In the genomic region with DNA sequence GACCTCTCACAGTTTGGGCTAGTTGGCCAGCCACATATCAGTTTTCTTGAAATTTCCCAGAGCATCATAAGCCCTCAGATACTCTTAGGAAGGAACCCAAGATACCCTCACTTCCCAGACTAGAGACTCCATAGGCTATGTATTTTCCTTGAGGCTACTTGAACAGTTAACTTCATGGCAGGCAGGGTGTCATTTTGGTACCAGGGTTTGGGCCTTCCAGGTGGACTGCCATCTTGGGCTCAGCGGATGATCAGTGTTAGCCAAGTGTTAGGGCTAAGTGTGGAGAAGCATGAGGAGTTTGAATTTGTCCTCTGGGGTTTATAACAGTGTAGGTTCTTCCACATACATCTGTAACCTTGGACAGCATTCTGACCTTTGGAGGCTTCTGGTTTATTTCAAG, we compare ENCODE assay signal across 18 mouse cellular contexts.
DNase-seq lines count a peak whose midpoint lies in the region; ATAC-seq lines count a peak whose summit lies in the region.
"Had no signal": no experiment of that assay in that cellular context is flagged by ENCODE, and none has a peak within 500 bp of the region (broad histone marks: within the 10 kb centered on the region; RNA-seq: fewer than 3 reads in every experiment).

No protein-coding gene starts in this region.

- intact Hi-C loops in heart, postnatal 25 days (cut with DNase I), result loop anchor here (5.0 to 10.0 kb wide), 2 partner anchors 125 to 223 kb away; partner anchors contain the start of gene Slc24a3

- H3K4me3 ChIP-seq in limb, embryonic 13.5 days, result no peak overlapping the region
- H3K4me3 ChIP-seq in limb, embryonic 10.5 days, result no peak overlapping the region
- H3K4me3 ChIP-seq: embryonic facial prominence, embryonic 13.5 days; erythroblast, embryonic 14.5 days; forebrain, embryonic 10.5 days; forebrain, embryonic 12.5 days had no signal

- ATAC-seq in limb, embryonic 13.5 days (ENCODE audit: low FRiP score, low read depth), result no peak
- ATAC-seq: forebrain, embryonic 14.5 days; forebrain, embryonic 16.5 days had no signal

- peaks cover 14% of the 10 kb centered on the region for H3K4me1 ChIP-seq in limb, embryonic 13.5 days
- peaks cover 3% of the 10 kb centered on the region; the same call in 1 of the 2 replicates for H3K4me1 ChIP-seq in limb, embryonic 10.5 days
- H3K4me1 ChIP-seq: forebrain, embryonic 10.5 days; forebrain, embryonic 12.5 days had no signal

- H3K27ac ChIP-seq in limb, embryonic 13.5 days, result 0 out of 2 replicates have a peak overlapping the region, but pooled peaks have one; percentile 6
- no peak overlapping the region for H3K27ac ChIP-seq in limb, embryonic 10.5 days
- H3K27ac ChIP-seq: embryonic facial prominence, embryonic 13.5 days; forebrain, embryonic 10.5 days; forebrain, embryonic 12.5 days had no signal

- no peak overlapping the region for H3K9ac ChIP-seq in limb, embryonic 13.5 days
- H3K9ac ChIP-seq: embryonic facial prominence, embryonic 13.5 days; forebrain, embryonic 12.5 days had no signal

- no peaks in the 10 kb centered on the region for H3K36me3 ChIP-seq in limb, embryonic 13.5 days
- no peaks in the 10 kb centered on the region for H3K36me3 ChIP-seq in limb, embryonic 10.5 days
- H3K36me3 ChIP-seq: embryonic facial prominence, embryonic 13.5 days; forebrain, embryonic 10.5 days; forebrain, embryonic 12.5 days had no signal

- 0 out of 2 replicates have a peak, but pooled peaks cover 4% of the 10 kb centered on the region for H3K27me3 ChIP-seq in limb, embryonic 13.5 days
- no peaks in the 10 kb centered on the region for H3K27me3 ChIP-seq in limb, embryonic 10.5 days (ENCODE audit: low read depth, poor library complexity, severe bottlenecking)
- H3K27me3 ChIP-seq: embryonic facial prominence, embryonic 13.5 days; forebrain, embryonic 12.5 days had no signal

- no peaks in the 10 kb centered on the region for H3K9me3 ChIP-seq in limb, embryonic 13.5 days
- no peaks in the 10 kb centered on the region for H3K9me3 ChIP-seq in limb, embryonic 10.5 days (replicated peaks)
- H3K9me3 ChIP-seq: embryonic facial prominence, embryonic 13.5 days; forebrain, embryonic 10.5 days; forebrain, embryonic 12.5 days had no signal

- 88% methylated on average over 1 of the region's 1 CpGs for WGBS in limb, embryonic 13.5 days
- WGBS in limb, embryonic 10.5 days, result 100% methylated on average over 1 of the region's 1 CpGs

- H3K4me2 ChIP-seq in limb, embryonic 13.5 days (replicated peaks), result no peak overlapping the region
- H3K4me2 ChIP-seq: embryonic facial prominence, embryonic 13.5 days; forebrain, embryonic 12.5 days had no signal

- peak; percentile 51 for DNase-seq in heart, adult 11 months
- DNase-seq in heart, postnatal 25 days (ENCODE audit: low spot score), result no peak
- DNase-seq in limb, embryonic 10.5 days (ENCODE audit: low spot score), result no peak
- no peak for DNase-seq in cerebellum, adult 11-12 months
- DNase-seq: adrenal gland, adult 2 months; adrenal gland, postnatal 10 days; adrenal gland, postnatal 25 days; cerebellum, adult 11 months; cerebellum, adult 2 months; cerebellum, adult 9-10 months; cerebellum, postnatal 25 days had no signal
